Mouse (Mus musculus) brain, embryonic 14.5 days (tissue): ENCODE results near the gene Dst.

ENCODE experiments used
- CTCF ChIP-seq: fragments of 200-500 bp; IDR thresholded peaks from 2 replicates; pipeline ENCODE4 v1.5.1; 2012; ENCODE audit warnings: inconsistent platforms, mild to moderate bottlenecking, moderate library complexity, borderline replicate concordance; ENCODE audit not compliant: insufficient read depth, insufficient read length; ENCODE audit errors: extremely low read depth
- POLR2A ChIP-seq: fragments of 200-500 bp; IDR thresholded peaks from 2 replicates; pipeline ENCODE4 v1.6.1; 2012; ENCODE audit warnings: mild to moderate bottlenecking, inconsistent platforms, borderline replicate concordance; ENCODE audit not compliant: poor library complexity, insufficient read depth, insufficient read length, severe bottlenecking; ENCODE audit errors: extremely low read depth

- TF ChIP-seq POLR2A: no peak
- no peak for TF ChIP-seq CTCF
Measured at GRCm38 (mm10) chr1:33896666-33897065, 11.4 kb upstream of the Dst start.
